Mouse (Mus musculus) liver, adult 2 months (tissue): Measurements from ENCODE around the gene Ankrd13c.

Experiments
- CTCF ChIP-seq: fragments of 200-500 bp; IDR thresholded peaks from 2 replicates; pipeline ENCODE4 v1.5.1; 2011; ENCODE audit warnings: low read depth, low read length, control low read depth
- POLR2A ChIP-seq: fragments of 200-500 bp; IDR thresholded peaks from 2 replicates; pipeline ENCODE4 v1.6.1; 2011; ENCODE audit warnings: low read length, control low read depth; ENCODE audit not compliant: insufficient read depth; ENCODE audit errors: extremely low read depth

DNA sequence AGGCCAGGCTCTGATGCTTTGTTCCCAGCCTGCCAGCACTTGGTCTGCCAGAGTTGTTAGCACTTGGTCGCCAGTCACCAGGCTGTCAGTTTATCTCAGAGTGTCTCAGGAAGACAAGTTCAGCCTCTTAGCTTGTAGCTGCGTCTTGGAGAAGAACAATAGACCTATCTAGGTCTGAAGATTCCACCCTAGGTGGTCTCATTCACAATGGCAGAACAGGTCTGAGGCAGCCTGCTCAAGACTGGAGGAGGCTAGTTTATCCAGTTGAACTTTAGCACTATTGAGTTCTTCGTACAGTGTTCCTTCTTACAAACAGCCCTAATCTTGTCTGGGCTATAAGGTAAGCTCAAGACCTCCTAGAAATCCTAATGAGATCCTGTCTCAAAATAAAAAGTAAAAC is 15.0 kb upstream of the Ankrd13c start:
- TF ChIP-seq POLR2A (no peak), CTCF (no peak)
